Mouse (Mus musculus): Measurements from ENCODE around the gene Irf6. TPM values are rescaled to one million over a fixed set of nuclear protein-coding genes. Genes with fewer than 3 reads are reported as not detected.

Irf6 gene
- polyA plus RNA-seq, 1 experiment from 2014 or later, result 9.7 TPM

DNA sequence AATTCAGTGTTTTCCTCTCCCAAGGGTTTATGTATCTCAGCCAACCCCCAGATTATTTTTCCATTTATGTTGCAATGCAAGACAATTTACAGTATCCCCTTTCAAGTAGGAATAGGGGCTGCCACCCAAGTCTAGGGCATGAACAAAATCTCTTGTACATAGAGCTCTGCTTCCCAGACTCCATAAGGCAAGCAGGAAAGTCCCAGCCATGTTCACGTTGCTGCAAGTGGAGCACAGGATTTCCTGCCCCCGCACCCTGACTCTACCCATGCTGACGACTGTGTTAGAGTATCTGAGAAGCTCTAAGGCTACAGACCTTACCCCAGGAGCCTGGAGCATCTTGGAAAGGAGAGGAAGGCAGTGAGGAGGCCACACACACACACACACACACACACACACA lies 36.9 kb downstream of the Irf6 start:
- Histone ChIP-seq H3K27ac (ENCODE audit: low read depth) (no peak overlapping the region; the same call in 1 of the 2 replicates), H3K4me1 (ENCODE audit: insufficient read depth) (0 out of 2 replicates have a peak, but pooled peaks cover 3% of the 10 kb centered on the region), H3K27me3 (ENCODE audit: insufficient read depth, low read length) (no peaks in the 10 kb centered on the region), H3K36me3 (replicated peaks; ENCODE audit: insufficient read depth, low read length) (peaks cover 5% of the 10 kb centered on the region), H3K4me2 (ENCODE audit: low read depth, low read length) (no peak overlapping the region), H3K4me3 (ENCODE audit: low read depth, low read length) (no peak overlapping the region), H3K9ac (replicated peaks) (no peak overlapping the region), H3K9me3 (ENCODE audit: low read length) (no peaks in the 10 kb centered on the region)
- 46% methylated on average over 3 of the region's 3 CpGs for WGBS (ENCODE audit: insufficient replicate concordance)
- no peak for DNase-seq
- ATAC-seq, result no peak
- TF ChIP-seq EP300 (IDR thresholded peaks at IDR 0.05; ENCODE audit: low read depth) (no peak), CTCF (IDR thresholded peaks at IDR 0.05; ENCODE audit: low read depth) (no peak)

DNA sequence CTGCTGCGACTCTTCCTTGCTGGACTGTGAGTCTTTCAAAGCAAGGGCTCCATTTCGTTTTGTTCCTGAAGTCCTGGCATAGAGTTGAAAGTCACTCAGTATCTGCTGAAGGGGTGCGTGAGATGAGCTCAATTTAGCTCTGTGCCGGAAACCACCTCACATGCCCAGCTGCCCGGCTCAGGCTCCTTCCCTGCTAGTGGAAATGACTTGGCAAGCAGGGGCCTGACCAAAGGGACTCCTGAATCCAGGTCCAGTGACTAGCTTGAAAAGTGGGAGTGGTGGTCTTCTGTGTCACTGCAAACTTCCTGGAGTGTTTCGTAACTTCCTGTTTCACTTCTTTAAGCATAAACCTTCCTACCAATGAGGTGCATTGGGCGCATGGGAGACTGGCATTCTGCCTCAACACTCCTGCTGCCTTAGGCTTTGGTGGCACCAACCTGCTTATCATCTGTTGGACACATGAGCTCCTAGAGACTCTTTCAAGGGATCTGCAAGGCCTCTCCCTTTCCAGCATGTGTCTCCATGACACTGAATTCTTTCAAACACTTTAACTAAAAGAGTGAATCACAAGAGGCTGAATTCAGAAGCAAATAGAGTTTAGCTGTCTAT lies 38.9 kb downstream of the Irf6 start:
- Histone ChIP-seq H3K9ac (replicated peaks) (no peak overlapping the region), H3K4me1 (ENCODE audit: insufficient read depth) (0 out of 2 replicates have a peak, but pooled peaks cover 3% of the 10 kb centered on the region), H3K4me3 (ENCODE audit: low read depth, low read length) (no peak overlapping the region), H3K9me3 (ENCODE audit: low read length) (no peaks in the 10 kb centered on the region), H3K27ac (ENCODE audit: low read depth) (peak overlapping the region; percentile 34), H3K4me2 (ENCODE audit: low read depth, low read length) (no peak overlapping the region), H3K27me3 (ENCODE audit: insufficient read depth, low read length) (no peaks in the 10 kb centered on the region), H3K36me3 (replicated peaks; ENCODE audit: insufficient read depth, low read length) (peaks cover 5% of the 10 kb centered on the region)
- DNase-seq (no peak), ATAC-seq (peak; percentile 36; the same call in 1 of the 2 replicates)
- TF ChIP-seq CTCF (IDR thresholded peaks at IDR 0.05; ENCODE audit: low read depth) (no peak), EP300 (IDR thresholded peaks at IDR 0.05; ENCODE audit: low read depth) (no peak)
- WGBS (ENCODE audit: insufficient replicate concordance), result 67% methylated on average over 7 of the region's 7 CpGs

DNA sequence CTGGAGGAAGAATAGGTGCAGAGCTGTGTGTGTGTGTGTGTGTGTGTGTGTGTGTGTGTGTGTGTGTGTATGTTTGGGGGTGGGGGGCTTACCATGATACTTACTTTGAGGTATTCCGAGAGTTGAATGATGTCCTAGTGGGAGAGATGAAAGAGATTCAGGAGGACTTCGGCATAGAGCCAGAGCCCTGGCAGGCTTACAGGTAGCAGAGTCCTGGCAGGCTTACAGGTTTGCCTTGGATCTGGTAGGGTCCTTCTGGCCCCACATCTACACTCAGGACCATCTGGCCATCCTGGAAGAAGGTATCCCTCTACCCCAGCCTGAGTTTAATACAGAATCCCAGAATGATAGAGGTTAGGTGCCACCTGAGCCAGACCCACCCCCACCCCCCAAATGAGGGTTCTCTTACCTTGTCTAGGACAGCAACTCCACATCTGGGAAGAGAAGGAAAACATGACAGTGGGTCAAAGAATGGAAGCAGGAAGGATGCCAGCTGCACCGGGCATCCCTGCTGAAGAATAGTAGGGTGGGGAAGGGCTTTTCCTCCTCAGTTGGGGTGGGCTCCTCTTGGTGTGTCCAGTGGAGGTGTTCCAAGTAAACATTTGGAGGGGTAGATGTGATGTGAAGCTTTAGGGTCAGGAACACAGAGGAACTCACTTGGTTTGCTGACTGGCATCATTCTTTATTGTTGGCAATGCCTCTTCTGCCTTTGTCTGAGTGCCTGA lies 41.7 kb downstream of the Irf6 start:
- WGBS (ENCODE audit: insufficient replicate concordance), result 72% methylated on average over 3 of the region's 3 CpGs

DNA sequence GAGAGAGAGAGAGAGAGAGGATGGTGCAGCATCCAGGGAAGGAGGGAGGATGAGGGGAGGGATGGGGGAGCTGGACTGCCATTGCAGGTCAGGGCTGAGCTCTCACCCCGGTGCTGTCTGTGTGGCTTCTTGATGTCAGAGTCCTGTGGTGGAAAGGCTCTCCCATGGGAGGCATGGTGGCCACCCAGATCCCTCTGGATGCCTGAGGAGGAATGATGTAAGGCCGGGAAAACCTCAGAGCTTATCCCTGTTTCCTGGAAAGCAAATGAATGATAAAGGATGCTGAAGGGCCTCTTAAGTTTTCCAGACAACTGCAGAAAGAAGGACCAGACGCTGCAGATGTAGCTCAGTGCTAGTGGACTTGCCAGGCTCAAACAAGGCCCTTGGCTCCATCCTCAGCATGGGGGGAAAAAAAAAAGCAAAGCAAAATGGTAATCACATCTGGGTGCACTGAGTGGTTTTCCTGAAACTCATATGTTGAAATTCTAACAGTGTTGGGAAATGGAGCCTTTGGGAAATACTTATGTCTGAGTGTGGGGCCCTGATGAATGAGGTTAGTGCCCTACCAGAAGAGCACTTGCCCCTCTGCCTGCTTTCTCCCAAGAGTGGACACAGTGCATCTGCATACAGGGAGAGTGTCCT lies 42.4 kb downstream of the Irf6 start:
- 75% methylated on average over 3 of the region's 3 CpGs for WGBS (ENCODE audit: insufficient replicate concordance)
- DNase-seq, result no peak
- H3K4me2 ChIP-seq (ENCODE audit: low read depth, low read length), result no peak overlapping the region

More for the DNA sequence above, 41.7 kb downstream of the Irf6 start:
- Histone ChIP-seq H3K27ac (ENCODE audit: low read depth) (no peak overlapping the region), H3K36me3 (replicated peaks; ENCODE audit: insufficient read depth, low read length) (peaks cover 5% of the 10 kb centered on the region; the same call in 1 of the 2 replicates), H3K4me2 (ENCODE audit: low read depth, low read length) (no peak overlapping the region), H3K4me1 (ENCODE audit: insufficient read depth) (peaks cover 7% of the 10 kb centered on the region; the same call in 1 of the 2 replicates), H3K27me3 (ENCODE audit: insufficient read depth, low read length) (no peaks in the 10 kb centered on the region), H3K9ac (replicated peaks) (no peak overlapping the region), H3K4me3 (ENCODE audit: low read depth, low read length) (no peak overlapping the region), H3K9me3 (ENCODE audit: low read length) (no peaks in the 10 kb centered on the region)
- DNase-seq, result no peak
- TF ChIP-seq EP300 (IDR thresholded peaks at IDR 0.05; ENCODE audit: low read depth) (no peak), CTCF (IDR thresholded peaks at IDR 0.05; ENCODE audit: low read depth) (no peak)
- no peak for ATAC-seq

GRCm38 (mm10) chr1:193197494-193198205 lies 44.7 kb downstream of the Irf6 start:
- WGBS (ENCODE audit: insufficient replicate concordance), result 76% methylated on average over 18 of the region's 18 CpGs
- no peak for TF ChIP-seq EP300 (IDR thresholded peaks at IDR 0.05; ENCODE audit: low read depth)
- no peak for TF ChIP-seq CTCF (IDR thresholded peaks at IDR 0.05; ENCODE audit: low read depth)
- Histone ChIP-seq H3K4me1 (ENCODE audit: insufficient read depth) (peaks cover 9% of the 10 kb centered on the region), H3K9ac (replicated peaks) (no peak overlapping the region), H3K4me3 (ENCODE audit: low read depth, low read length) (no peak overlapping the region), H3K36me3 (replicated peaks; ENCODE audit: insufficient read depth, low read length) (peaks cover 5% of the 10 kb centered on the region; the same call in 1 of the 2 replicates), H3K9me3 (ENCODE audit: low read length) (no peaks in the 10 kb centered on the region), H3K27ac (ENCODE audit: low read depth) (no peak overlapping the region), H3K27me3 (ENCODE audit: insufficient read depth, low read length) (no peaks in the 10 kb centered on the region), H3K4me2 (ENCODE audit: low read depth, low read length) (no peak overlapping the region)
- ATAC-seq, result no peak
- DNase-seq, result no peak

More for the DNA sequence above, 42.4 kb downstream of the Irf6 start:
- no peaks in the 10 kb centered on the region for H3K27me3 ChIP-seq (ENCODE audit: insufficient read depth, low read length)
- no peaks in the 10 kb centered on the region for H3K9me3 ChIP-seq (ENCODE audit: low read length)
- no peak for ATAC-seq
- peaks cover 7% of the 10 kb centered on the region; the same call in 1 of the 2 replicates for H3K4me1 ChIP-seq (ENCODE audit: insufficient read depth)
- no peak overlapping the region for H3K9ac ChIP-seq (replicated peaks)
- TF ChIP-seq CTCF (IDR thresholded peaks at IDR 0.05; ENCODE audit: low read depth) (no peak), EP300 (IDR thresholded peaks at IDR 0.05; ENCODE audit: low read depth) (no peak)
- no peak overlapping the region for H3K4me3 ChIP-seq (ENCODE audit: low read depth, low read length)
- peaks cover 5% of the 10 kb centered on the region; the same call in 1 of the 2 replicates for H3K36me3 ChIP-seq (replicated peaks; ENCODE audit: insufficient read depth, low read length)
- no peak overlapping the region for H3K27ac ChIP-seq (ENCODE audit: low read depth)

All from liver, postnatal 0 days (tissue).